Mouse (Mus musculus): ENCODE measurements at regions not wholly inside any gene's neighbourhood (a gene's known extent, or its start where the extent isn't known, plus 50 kb on each side); places are given as distances from the start of the nearest gene placed in this dataset.

- no peak overlapping the region for H3K27ac ChIP-seq (ENCODE audit: insufficient read depth, low read depth, low read length)
- no peak overlapping the region for H3K4me3 ChIP-seq (ENCODE audit: insufficient read depth, low read depth, low read length)
- H3K4me1 ChIP-seq (ENCODE audit: control insufficient read depth, insufficient read depth, low read length): no peaks in the 10 kb centered on the region
- no peak for TF ChIP-seq POLR2A (IDR thresholded peaks at IDR 0.05; ENCODE audit: low read depth, low read length)
- TF ChIP-seq CTCF (conservative IDR thresholded peaks at IDR 0.05; ENCODE audit: insufficient read depth, insufficient read length, low read depth, low read length): no peak
- no peak for DNase-seq
- no peaks in the 10 kb centered on the region for H3K36me3 ChIP-seq (ENCODE audit: control insufficient read depth, insufficient read depth, low read length)
- WGBS: 72% methylated on average over 4 of the region's 4 CpGs
- H3K27me3 ChIP-seq (replicated peaks; ENCODE audit: control insufficient read depth, insufficient read depth, low read length): no peaks in the 10 kb centered on the region
These were observed 90.2 kb upstream of the Irf2bp2 start for GRCm38 (mm10) chr8:126683950-126684349.

- Histone ChIP-seq H3K4me1 (ENCODE audit: control insufficient read depth, insufficient read depth, low read length) (no peaks in the 10 kb centered on the region), H3K36me3 (ENCODE audit: control insufficient read depth, insufficient read depth, low read length) (no peaks in the 10 kb centered on the region), H3K27me3 (replicated peaks; ENCODE audit: control insufficient read depth, insufficient read depth, low read length) (no peaks in the 10 kb centered on the region), H3K27ac (ENCODE audit: insufficient read depth, low read depth, low read length) (no peak overlapping the region), H3K4me3 (ENCODE audit: insufficient read depth, low read depth, low read length) (no peak overlapping the region)
- DNase-seq: no peak
- 88% methylated on average over 2 of the region's 2 CpGs for WGBS
- no peak for TF ChIP-seq CTCF (conservative IDR thresholded peaks at IDR 0.05; ENCODE audit: insufficient read depth, insufficient read length, low read depth, low read length)
- no peak for TF ChIP-seq POLR2A (IDR thresholded peaks at IDR 0.05; ENCODE audit: low read depth, low read length)
These were observed 89.8 kb upstream of the Irf2bp2 start for GRCm38 (mm10) chr8:126683555-126683947.

- 85% methylated on average over 9 of the region's 9 CpGs for WGBS
- Histone ChIP-seq H3K36me3 (ENCODE audit: control insufficient read depth, insufficient read depth, low read length) (no peaks in the 10 kb centered on the region), H3K4me1 (ENCODE audit: control insufficient read depth, insufficient read depth, low read length) (no peaks in the 10 kb centered on the region), H3K4me3 (ENCODE audit: insufficient read depth, low read depth, low read length) (no peak overlapping the region), H3K27ac (ENCODE audit: insufficient read depth, low read depth, low read length) (no peak overlapping the region), H3K27me3 (replicated peaks; ENCODE audit: control insufficient read depth, insufficient read depth, low read length) (no peaks in the 10 kb centered on the region)
- no peak for DNase-seq
- no peak for TF ChIP-seq POLR2A (IDR thresholded peaks at IDR 0.05; ENCODE audit: low read depth, low read length)
- no peak for TF ChIP-seq CTCF (conservative IDR thresholded peaks at IDR 0.05; ENCODE audit: insufficient read depth, insufficient read length, low read depth, low read length)
These were observed 89.2 kb upstream of the Irf2bp2 start for GRCm38 (mm10) chr8:126682817-126683554.

- no peaks in the 10 kb centered on the region for H3K4me1 ChIP-seq (ENCODE audit: control insufficient read depth, insufficient read depth, low read length)
- H3K27me3 ChIP-seq (replicated peaks; ENCODE audit: control insufficient read depth, insufficient read depth, low read length): no peaks in the 10 kb centered on the region
- WGBS: 58% methylated on average over 6 of the region's 6 CpGs
- no peak overlapping the region for H3K4me3 ChIP-seq (ENCODE audit: insufficient read depth, low read depth, low read length)
- peak overlapping the region; percentile 24; the same call in 1 of the 2 replicates for H3K27ac ChIP-seq (ENCODE audit: insufficient read depth, low read depth, low read length)
- peak; percentile 42 for DNase-seq
- no peak for TF ChIP-seq CTCF (conservative IDR thresholded peaks at IDR 0.05; ENCODE audit: insufficient read depth, insufficient read length, low read depth, low read length)
- no peak for TF ChIP-seq POLR2A (IDR thresholded peaks at IDR 0.05; ENCODE audit: low read depth, low read length)
- H3K36me3 ChIP-seq (ENCODE audit: control insufficient read depth, insufficient read depth, low read length): no peaks in the 10 kb centered on the region
These were observed 88.3 kb upstream of the Irf2bp2 start for GRCm38 (mm10) chr8:126681948-126682651.

- Histone ChIP-seq H3K27me3 (replicated peaks; ENCODE audit: control insufficient read depth, insufficient read depth, low read length) (no peaks in the 10 kb centered on the region), H3K4me1 (ENCODE audit: control insufficient read depth, insufficient read depth, low read length) (no peaks in the 10 kb centered on the region), H3K36me3 (ENCODE audit: control insufficient read depth, insufficient read depth, low read length) (no peaks in the 10 kb centered on the region), H3K4me3 (ENCODE audit: insufficient read depth, low read depth, low read length) (no peak overlapping the region), H3K27ac (ENCODE audit: insufficient read depth, low read depth, low read length) (no peak overlapping the region)
- no peak for TF ChIP-seq POLR2A (IDR thresholded peaks at IDR 0.05; ENCODE audit: low read depth, low read length)
- 71% methylated on average over 13 of the region's 13 CpGs for WGBS
- peak; percentile 48 for DNase-seq
These were observed 84.4 kb upstream of the Irf2bp2 start for GRCm38 (mm10) chr8:126678004-126678751.

GRCm38 (mm10) chr8:126675153-126675552 lies 81.4 kb upstream of the Irf2bp2 start:
- Histone ChIP-seq H3K36me3 (ENCODE audit: control insufficient read depth, insufficient read depth, low read length) (no peaks in the 10 kb centered on the region), H3K27ac (ENCODE audit: insufficient read depth, low read depth, low read length) (no peak overlapping the region)
- no peak for TF ChIP-seq CTCF (conservative IDR thresholded peaks at IDR 0.05; ENCODE audit: insufficient read depth, insufficient read length, low read depth, low read length)
- no peak for TF ChIP-seq POLR2A (IDR thresholded peaks at IDR 0.05; ENCODE audit: low read depth, low read length)

More at GRCm38 (mm10) chr8:126675153-126675552, 81.4 kb upstream of the Irf2bp2 start:
- no peak for DNase-seq
- Histone ChIP-seq H3K4me1 (ENCODE audit: control insufficient read depth, insufficient read depth, low read length) (no peaks in the 10 kb centered on the region), H3K4me3 (ENCODE audit: insufficient read depth, low read depth, low read length) (no peak overlapping the region), H3K27me3 (replicated peaks; ENCODE audit: control insufficient read depth, insufficient read depth, low read length) (no peaks in the 10 kb centered on the region)
- 99% methylated on average over 2 of the region's 2 CpGs for WGBS

All from kidney, adult 2 months (tissue).